Mouse (Mus musculus): ENCODE measurements around the gene Bptf. TPM values are rescaled to one million over a fixed set of nuclear protein-coding genes. Genes with fewer than 3 reads are reported as not detected.
"Not testable (repeated sequence)": the region's sequence is repeated elsewhere in the genome, so short reads cannot be mapped to it uniquely, and the experiment has no call there.

Gene Bptf
- total RNA-seq, 2 experiments from 2014 or later = 62.7 to 68.0 TPM

GRCm38 (mm10) chr11:106994246-106995085, 137.5 kb downstream of the Bptf start:
- DNase-seq (ENCODE audit: low spot score in 2 of 2) = no peak

GRCm38 (mm10) chr11:106987384-106987783, 144.5 kb downstream of the Bptf start:
- DNase-seq (ENCODE audit: low spot score in 2 of 2) = no peak

GRCm38 (mm10) chr11:106985979-106986604, 145.8 kb downstream of the Bptf start:
- DNase-seq (ENCODE audit: low spot score in 2 of 2) = not testable (repeated sequence)

Other genes starting within 250 kb of the Bptf start
- gene Smurf2, start 211.4 kb downstream of the Bptf start, total RNA-seq (2021) = 10 to 100 TPM; 28.8 to 30.9 TPM
- gene Kpna2, start 132.6 kb downstream of the Bptf start, total RNA-seq (2021) = 10 to 100 TPM; 27.9 to 28.7 TPM
- gene 1810010H24Rik, start 106.4 kb downstream of the Bptf start, total RNA-seq (2021) = 1 to 10 TPM; 4.2 to 5.2 TPM
- gene Nol11, start 57.3 kb upstream of the Bptf start, total RNA-seq (2021) = 10 to 100 TPM; 22.2 to 23.8 TPM

Data from layer of hippocampus, postnatal 14 days (tissue).